Mouse (Mus musculus) lung, postnatal 0 days (tissue): Measurements from ENCODE around the gene Slc44a3. TPM values are rescaled to one million over a fixed set of nuclear protein-coding genes. Genes with fewer than 3 reads are reported as not detected.

Source experiments
- ATAC-seq: fragments of 200-750 bp; cut with Nextera tagmentation; 2 replicates; pipeline ENCODE4 v1.8.0; 2017; ENCODE audit warnings: moderate library complexity
- DNase-seq: peaks from one replicate; pipeline ENCODE4 v3.0.0-alpha.2; 2016; ENCODE audit warnings: low spot score
- H3K27ac ChIP-seq: fragments of 300-500 bp; sonication (generic); 2 replicates; pipeline ENCODE4 v1.5.1; 2014; ENCODE audit warnings: antibody characterized with exemption, mild to moderate bottlenecking, low read length, mixed read lengths
- H3K27me3 ChIP-seq: fragments of 300-500 bp; sonication (generic); replicated peaks from 2 replicates; pipeline ENCODE4 v1.6.1; 2014; ENCODE audit warnings: low read length, mixed read lengths; ENCODE audit not compliant: insufficient read depth
- H3K36me3 ChIP-seq: fragments of 300-500 bp; sonication (generic); 2 replicates; pipeline ENCODE4 v1.6.1; 2014; ENCODE audit warnings: low read length, mixed read lengths; ENCODE audit not compliant: insufficient read depth
- H3K4me1 ChIP-seq: fragments of 300-500 bp; sonication (generic); 2 replicates; pipeline ENCODE4 v1.6.1; 2014; ENCODE audit warnings: antibody characterized with exemption, low read depth, low read length, mixed read lengths; ENCODE audit not compliant: insufficient read depth
- H3K4me2 ChIP-seq: fragments of 300-500 bp; sonication (generic); replicated peaks from 2 replicates; pipeline ENCODE4 v1.6.1; 2014; ENCODE audit warnings: low read depth, mild to moderate bottlenecking, low read length, moderate library complexity, mixed read lengths
- H3K4me3 ChIP-seq: fragments of 300-500 bp; sonication (generic); 2 replicates; pipeline ENCODE4 v1.5.1; 2014; ENCODE audit warnings: low read depth, low read length
- H3K9ac ChIP-seq: fragments of 300-500 bp; sonication (generic); replicated peaks from 2 replicates; pipeline ENCODE4 v1.6.1; 2014; ENCODE audit warnings: low read depth, mild to moderate bottlenecking
- H3K9me3 ChIP-seq: fragments of 300-500 bp; sonication (generic); 2 replicates; pipeline ENCODE4 v1.6.1; 2016; ENCODE audit warnings: low read length, mixed read lengths
- CTCF ChIP-seq: IDR thresholded peaks from 2 replicates; pipeline ENCODE4 v1.5.1; 2016; ENCODE audit warnings: antibody characterized with exemption, mild to moderate bottlenecking
- EP300 ChIP-seq: IDR thresholded peaks from 2 replicates; pipeline ENCODE4 v1.6.1; 2016; ENCODE audit warnings: antibody characterized with exemption, mild to moderate bottlenecking, control low read depth
- WGBS: fragments of 180-500 bp; shearing (Covaris S2); extraction: QIAGEN DNeasy Blood & Tissue Kit; methylation state at CpG from one replicate; pipeline ENCODE4 v1.1.7; 2014; 5-methylcytosine and 5-hydroxymethylcytosine counted together
- polyA plus RNA-seq: library from polyadenylated mRNA; unstranded; fragments of >200 nt; fragmentation: Nextera tagmentation; extraction: Ambion mirVana; gene quantifications from 2 replicates; pipeline ENCODE4 v1.2.1, GENCODE M21; 2015

The Slc44a3 gene
- polyA plus RNA-seq, 1 experiment from 2014 or later: 45.4 TPM

DNA sequence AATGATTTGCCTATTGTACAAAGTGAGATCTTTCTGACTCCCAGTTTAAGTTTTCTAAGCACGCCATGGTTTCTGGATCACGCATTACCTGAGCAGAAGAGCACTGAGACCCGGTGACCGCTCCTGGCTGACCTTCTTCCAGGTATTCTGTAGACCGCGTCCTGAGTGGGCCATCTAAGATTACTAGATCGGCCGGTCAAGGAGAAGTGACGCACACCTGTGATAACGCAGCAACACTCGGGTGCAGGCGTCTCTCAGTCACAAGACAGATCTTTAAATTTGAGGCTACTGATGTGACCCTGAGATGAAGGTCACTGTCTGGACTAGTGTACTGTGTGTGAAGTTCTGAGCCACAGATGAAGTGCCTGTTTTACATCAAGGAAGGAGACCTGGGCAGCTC is 90.7 kb downstream of the Slc44a3 start:
- no peak overlapping the region for H3K4me2 ChIP-seq
- 90% methylated on average over 12 of the region's 12 CpGs for WGBS
- DNase-seq: no peak
- TF ChIP-seq EP300 (no peak), CTCF (no peak)
- no peak overlapping the region for H3K4me3 ChIP-seq
- H3K27ac ChIP-seq: no peak overlapping the region
- no peaks in the 10 kb centered on the region for H3K36me3 ChIP-seq
- H3K9ac ChIP-seq: no peak overlapping the region
- H3K27me3 ChIP-seq: no peaks in the 10 kb centered on the region
- ATAC-seq: no peak
- no peaks in the 10 kb centered on the region for H3K9me3 ChIP-seq
- H3K4me1 ChIP-seq: peaks cover 22% of the 10 kb centered on the region; the same call in 1 of the 2 replicates

DNA sequence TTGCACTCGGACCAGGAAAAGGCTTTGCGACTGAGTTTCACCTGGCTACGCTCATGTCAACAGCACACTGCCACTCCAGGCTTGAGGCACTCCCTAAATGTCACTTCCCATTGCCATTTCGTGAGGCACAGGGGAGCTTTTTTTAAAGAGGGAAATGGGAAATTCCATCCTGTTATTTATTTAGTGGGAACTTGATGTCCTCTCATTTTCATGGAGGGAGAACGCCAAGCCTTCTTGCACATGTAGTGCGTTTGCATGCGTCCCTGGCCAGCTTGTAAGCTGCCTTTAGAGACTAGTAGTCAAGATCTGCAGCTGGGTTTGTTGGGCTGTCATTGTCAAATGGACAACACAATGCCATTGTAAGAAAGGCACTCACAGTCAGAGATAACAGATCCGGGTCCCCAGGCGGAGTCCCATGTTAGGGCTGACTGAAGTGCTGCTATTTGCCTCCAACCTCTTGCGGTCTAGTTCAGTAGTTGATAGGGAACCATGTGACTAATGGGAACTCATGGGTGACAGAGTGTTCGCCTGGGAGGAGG is 92.5 kb downstream of the Slc44a3 start:
- Histone ChIP-seq H3K4me2 (no peak overlapping the region; the same call in 1 of the 2 replicates), H3K9ac (no peak overlapping the region), H3K4me1 (peaks cover 22% of the 10 kb centered on the region; the same call in 1 of the 2 replicates), H3K4me3 (no peak overlapping the region), H3K9me3 (no peaks in the 10 kb centered on the region), H3K27me3 (no peaks in the 10 kb centered on the region), H3K27ac (0 out of 2 replicates have a peak overlapping the region, but pooled peaks have one; percentile 22), H3K36me3 (no peaks in the 10 kb centered on the region)
- ATAC-seq (peak; percentile 76), DNase-seq (peak; percentile 58)
- TF ChIP-seq CTCF (no peak), EP300 (peak; percentile 85)
- WGBS: 36% methylated on average over 11 of the region's 11 CpGs

DNA sequence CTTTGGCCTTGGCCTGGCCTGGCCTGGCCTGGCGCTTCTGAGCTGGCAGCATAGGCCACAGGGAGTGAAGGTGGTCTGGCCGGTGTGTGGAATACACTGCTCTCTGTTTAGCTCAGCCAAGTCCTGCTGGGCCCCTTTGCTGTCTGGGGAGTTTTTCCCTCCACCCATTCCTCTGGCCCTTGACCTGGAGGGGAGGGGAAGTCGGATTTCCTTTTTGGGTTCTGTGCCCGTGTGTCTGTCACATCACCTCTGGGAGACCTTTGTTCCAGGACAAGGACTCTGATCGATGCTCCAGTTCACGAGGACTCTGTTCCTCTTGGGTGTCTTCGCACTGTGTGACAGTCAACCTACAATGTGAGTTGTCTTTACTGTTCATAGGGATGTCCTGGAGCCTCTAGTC is 94.2 kb downstream of the Slc44a3 start:
- no peaks in the 10 kb centered on the region for H3K27me3 ChIP-seq
- DNase-seq (no peak), ATAC-seq (no peak)
- no peaks in the 10 kb centered on the region for H3K9me3 ChIP-seq
- WGBS: 58% methylated on average over 7 of the region's 7 CpGs
- H3K36me3 ChIP-seq: no peaks in the 10 kb centered on the region
- H3K4me1 ChIP-seq: peaks cover 29% of the 10 kb centered on the region
- TF ChIP-seq CTCF: no peak
- no peak for TF ChIP-seq EP300
- H3K4me2 ChIP-seq: no peak overlapping the region
- no peak overlapping the region for H3K4me3 ChIP-seq
- H3K27ac ChIP-seq: no peak overlapping the region
- H3K9ac ChIP-seq: no peak overlapping the region

DNA sequence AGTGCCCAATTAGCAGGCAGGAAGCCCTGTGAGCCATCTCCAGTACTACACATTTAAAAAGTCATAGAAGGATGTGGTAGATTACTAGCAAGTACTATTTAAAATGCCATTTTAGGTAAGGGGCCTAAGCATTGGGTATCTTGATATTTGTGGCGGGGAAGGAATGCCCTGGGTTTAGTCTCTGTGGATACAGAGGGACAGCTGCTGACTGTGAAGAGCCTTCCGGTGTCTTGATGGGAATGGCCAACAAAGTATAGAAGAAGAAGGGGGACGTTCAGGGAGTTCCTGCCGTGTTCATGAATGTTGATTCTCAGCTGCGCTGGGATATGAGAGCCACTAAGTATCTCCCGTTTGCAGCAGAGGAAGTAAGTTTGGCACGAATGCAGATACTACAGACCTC is 95.1 kb downstream of the Slc44a3 start:
- ATAC-seq: no peak
- WGBS: 51% methylated on average over 7 of the region's 7 CpGs
- H3K4me1 ChIP-seq: peaks cover 29% of the 10 kb centered on the region

DNA sequence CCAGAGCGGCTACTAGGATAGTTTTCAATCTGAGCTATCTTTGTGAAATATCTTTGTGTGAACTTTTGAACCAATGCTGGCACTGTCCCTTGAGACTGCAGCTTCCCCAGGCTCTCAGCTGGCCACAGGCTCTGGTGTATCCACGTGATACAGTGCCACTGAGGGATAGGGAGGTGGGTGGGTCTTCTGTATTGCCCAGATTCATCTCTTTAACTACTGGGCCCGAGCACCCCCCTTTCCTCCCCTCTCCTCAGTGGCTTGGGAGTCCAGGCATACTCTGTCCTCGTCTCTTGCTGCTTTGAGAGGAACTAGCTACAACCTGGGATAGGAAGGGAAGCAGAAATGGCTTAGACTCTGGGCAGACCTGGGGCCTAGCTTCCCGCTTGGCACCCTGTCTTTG is 96.9 kb downstream of the Slc44a3 start:
- WGBS: 65% methylated on average over 5 of the region's 5 CpGs
- ATAC-seq: no peak
- Histone ChIP-seq H3K4me3 (no peak overlapping the region), H3K4me2 (no peak overlapping the region), H3K9ac (no peak overlapping the region), H3K36me3 (no peaks in the 10 kb centered on the region), H3K27ac (no peak overlapping the region), H3K4me1 (peaks cover 28% of the 10 kb centered on the region), H3K27me3 (no peaks in the 10 kb centered on the region), H3K9me3 (no peaks in the 10 kb centered on the region)
- no peak for TF ChIP-seq CTCF
- no peak for TF ChIP-seq EP300
- DNase-seq: no peak

More for the DNA sequence above, 95.1 kb downstream of the Slc44a3 start:
- DNase-seq: no peak
- TF ChIP-seq EP300: no peak
- TF ChIP-seq CTCF: no peak
- H3K4me2 ChIP-seq: no peak overlapping the region
- no peaks in the 10 kb centered on the region for H3K27me3 ChIP-seq
- no peak overlapping the region for H3K9ac ChIP-seq
- no peaks in the 10 kb centered on the region for H3K36me3 ChIP-seq
- H3K9me3 ChIP-seq: no peaks in the 10 kb centered on the region
- H3K4me3 ChIP-seq: no peak overlapping the region
- H3K27ac ChIP-seq: no peak overlapping the region

DNA sequence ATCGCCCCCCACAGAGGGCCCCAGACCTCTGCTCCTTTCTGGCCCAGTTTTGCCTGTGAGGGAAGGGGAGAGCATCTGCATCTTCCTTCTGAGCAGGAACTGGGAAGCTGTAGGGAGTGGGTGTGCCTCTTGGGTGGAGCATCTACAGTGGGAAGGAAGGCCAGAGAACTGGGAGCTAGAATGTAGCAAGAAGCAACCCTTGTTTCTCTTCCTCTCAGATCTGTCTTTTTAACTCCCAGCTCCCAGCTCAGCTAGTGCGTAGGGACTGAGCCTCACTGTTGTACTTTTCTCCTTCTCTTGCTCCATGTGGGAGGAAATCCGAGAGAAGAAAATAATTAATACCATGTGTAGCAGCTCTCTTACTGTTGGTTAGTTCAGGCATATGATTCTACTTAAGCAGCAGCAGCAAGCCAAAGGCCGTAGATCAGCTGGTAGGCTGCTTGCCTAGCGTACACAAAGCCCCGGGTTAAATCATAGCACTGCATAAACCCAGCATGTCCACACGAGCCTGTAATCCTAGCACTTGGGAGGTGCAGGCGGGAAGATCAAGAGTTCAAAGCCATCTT is 98.2 kb downstream of the Slc44a3 start:
- Histone ChIP-seq H3K36me3 (no peaks in the 10 kb centered on the region), H3K9me3 (no peaks in the 10 kb centered on the region), H3K9ac (no peak overlapping the region), H3K27me3 (no peaks in the 10 kb centered on the region), H3K4me1 (peaks cover 20% of the 10 kb centered on the region), H3K4me3 (no peak overlapping the region), H3K27ac (peak overlapping the region; percentile 26), H3K4me2 (no peak overlapping the region)
- no peak for TF ChIP-seq EP300
- no peak for TF ChIP-seq CTCF
- DNase-seq: peak; percentile 54
- WGBS: 36% methylated on average over 8 of the region's 8 CpGs
- ATAC-seq: peak; percentile 39
